Mouse (Mus musculus) layer of hippocampus, postnatal 25 days (tissue): ENCODE data around the gene H2-DMb2. TPM values are rescaled to one million over a fixed set of nuclear protein-coding genes. Genes with fewer than 3 reads are reported as not detected.

ENCODE experiments used
- DNase-seq, 2 experiments: peaks; one replicate each; pipeline ENCODE4 v3.0.0; 2022; ENCODE audit warnings: mixed read lengths in 2 of 2, low spot score in 1 of 2; ENCODE audit errors: extremely low spot score in 1 of 2
- total RNA-seq, 2 experiments: library from RNA; stranded (reverse); gene quantifications; 2 replicates each; pipeline ENCODE4 v1.2.3; 2021

H2-DMb2 gene
- total RNA-seq, 2 experiments from 2014 or later, result 0.69 to 0.94 TPM

- DNase-seq, result no peak
These were observed 57.8 kb downstream of the H2-DMb2 start for GRCm38 (mm10) chr17:34200772-34201505.

Other genes starting within 250 kb of the H2-DMb2 start
- not detected for gene Platr17, start 238.2 kb upstream of the H2-DMb2 start, total RNA-seq
- 10 to 100 TPM; 27.4 to 27.9 TPM for gene Daxx, start 233.9 kb upstream of the H2-DMb2 start, total RNA-seq
- gene Tapbp, start 227.4 kb upstream of the H2-DMb2 start, total RNA-seq, result 10 to 100 TPM; 36.2 to 37.0 TPM
- gene Zbtb22, start 227.4 kb upstream of the H2-DMb2 start, total RNA-seq, result 10 to 100 TPM; 27.7 to 29.6 TPM
- gene Rgl2, start 213.8 kb upstream of the H2-DMb2 start, total RNA-seq, result 10 to 100 TPM; 53.4 to 72.7 TPM
- 10 to 100 TPM; 95.7 to 97.8 TPM for gene Pfdn6, start 203.0 kb upstream of the H2-DMb2 start, total RNA-seq
- 10 to 100 TPM; 13.2 to 14.2 TPM for gene Wdr46, start 202.6 kb upstream of the H2-DMb2 start, total RNA-seq
- gene B3galt4, start 191.8 kb upstream of the H2-DMb2 start, total RNA-seq, result 1 to 10 TPM; 6.0 to 6.6 TPM
- 10 to 100 TPM; 85.0 to 95.9 TPM for gene Vps52, start 187.5 kb upstream of the H2-DMb2 start, total RNA-seq
- gene Rps18, start 187.3 kb upstream of the H2-DMb2 start, total RNA-seq, result 100 to 1,000 TPM; 311 to 351 TPM
- 10 to 100 TPM; 15.8 to 19.7 TPM for gene H2-K1, start 143.0 kb upstream of the H2-DMb2 start, total RNA-seq
- gene Ring1, start 118.6 kb upstream of the H2-DMb2 start, total RNA-seq, result 10 to 100 TPM; 37.1 to 44.3 TPM
- gene H2-Ke6, start 115.2 kb upstream of the H2-DMb2 start, total RNA-seq, result 10 to 100 TPM; 54.3 to 63.9 TPM
- gene Slc39a7, start 111.6 kb upstream of the H2-DMb2 start, total RNA-seq, result 10 to 100 TPM; 94.3 to 95.5 TPM
- 10 to 100 TPM; 76.0 to 83.6 TPM for gene Rxrb, start 111.5 kb upstream of the H2-DMb2 start, total RNA-seq
- 10 to 100 TPM; 23.5 to 25.3 TPM for gene Col11a2, start 103.9 kb upstream of the H2-DMb2 start, total RNA-seq
- gene H2-Oa, start 51.0 kb upstream of the H2-DMb2 start, total RNA-seq, result under 1 TPM; 0.42 to 0.45 TPM
- 10 to 100 TPM; 32.3 to 35.1 TPM for gene H2-DMa, start 23.8 kb upstream of the H2-DMb2 start, total RNA-seq
- gene Brd2, start 20.7 kb upstream of the H2-DMb2 start, total RNA-seq, result 100 to 1,000 TPM; 196 to 216 TPM
- gene H2-DMb1, start 9.8 kb downstream of the H2-DMb2 start, total RNA-seq, result 1 to 10 TPM; 1.8 to 3.4 TPM
- 1 to 10 TPM; 3.0 to 3.4 TPM for gene Tap1, start 44.2 kb downstream of the H2-DMb2 start, total RNA-seq
- gene Psmb9, start 44.5 kb downstream of the H2-DMb2 start, total RNA-seq, result 1 to 10 TPM; 1.6 to 1.7 TPM
- gene Psmb8, start 54.4 kb downstream of the H2-DMb2 start, total RNA-seq, result 1 to 10 TPM; 2.2 to 3.3 TPM
- 1 to 10 TPM; 7.0 to 8.9 TPM for gene Tap2, start 60.2 kb downstream of the H2-DMb2 start, total RNA-seq
- under 1 TPM; 0.25 to 0.47 TPM for gene H2-Ob, start 95.6 kb downstream of the H2-DMb2 start, total RNA-seq
- gene H2-Ab1, start 114.4 kb downstream of the H2-DMb2 start, total RNA-seq, result 1 to 10 TPM; 1.0 to 1.7 TPM
- 1 to 10 TPM; 1.1 to 1.3 TPM for gene H2-Aa, start 144.5 kb downstream of the H2-DMb2 start, total RNA-seq
- 1 to 10 TPM; 1.0 to 1.6 TPM for gene H2-Eb1, start 162.6 kb downstream of the H2-DMb2 start, total RNA-seq
- not detected for gene H2-Eb2, start 182.4 kb downstream of the H2-DMb2 start, total RNA-seq
- 1 to 10 TPM in 1 of 2 experiments, under 1 TPM in 1; 0.86 to 1.1 TPM for gene Btnl2, start 211.5 kb downstream of the H2-DMb2 start, total RNA-seq
- not detected for gene Btnl1, start 233.8 kb downstream of the H2-DMb2 start, total RNA-seq